Mouse (Mus musculus): ENCODE data around the gene Tnpo1.

GRCm38 (mm10) chr13:98818205-98818604, 108.0 kb downstream of the Tnpo1 start:
- TF ChIP-seq CTCF (IDR thresholded peaks at IDR 0.05) (no peak), EP300 (IDR thresholded peaks at IDR 0.05) (no peak)

All from lung, postnatal 0 days (tissue).